Mouse (Mus musculus): ENCODE data around the gene Fam222b. TPM values are rescaled to one million over a fixed set of nuclear protein-coding genes. Genes with fewer than 3 reads are reported as not detected.
A peak's percentile ranks its signal among the peaks of the same experiment; 100 is the strongest.

The Fam222b gene
- polyA plus RNA-seq, 1 experiment: 12.5 TPM

DNA sequence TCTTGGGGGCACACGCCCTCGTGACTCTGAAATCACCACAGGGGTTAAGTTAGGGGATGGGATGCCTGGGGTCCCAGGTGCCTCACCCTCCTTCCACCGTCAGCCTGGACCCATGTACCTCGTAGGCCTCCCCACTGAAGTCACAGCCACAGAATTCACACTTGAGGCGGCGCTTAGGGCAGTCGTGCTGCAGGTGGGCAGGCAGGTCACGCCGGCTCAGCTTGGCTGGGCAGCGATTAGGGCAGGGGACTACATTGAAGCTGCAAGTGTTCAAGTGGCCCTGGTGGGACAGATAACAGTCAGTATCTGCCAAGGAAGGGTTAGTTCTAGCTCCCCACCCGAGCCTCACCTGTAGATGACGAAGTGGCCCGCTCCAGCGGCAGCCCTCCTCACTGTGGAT lies 66.7 kb downstream of the Fam222b start:
- H3K4me1 ChIP-seq (ENCODE audit: control insufficient read depth, insufficient read depth, insufficient read length): peaks cover 16% of the 10 kb centered on the region; the same call in 1 of the 2 replicates
- TF ChIP-seq POLR2A (IDR thresholded peaks at IDR 0.05; ENCODE audit: low read depth, low read length): no peak
- no peak for TF ChIP-seq CTCF (IDR thresholded peaks at IDR 0.05; ENCODE audit: extremely low read depth, insufficient read depth, insufficient read length, insufficient replicate concordance)
- 85% methylated on average over 14 of the region's 14 CpGs for WGBS
- H3K4me3 ChIP-seq (ENCODE audit: extremely low read depth, insufficient read depth, insufficient read length): no peak overlapping the region
- no peak for DNase-seq (ENCODE audit: low read depth in 1 of 2, low spot score in 2 of 2)
- peaks cover 11% of the 10 kb centered on the region for H3K36me3 ChIP-seq (ENCODE audit: control insufficient read depth, insufficient read depth, low read length)
- no peak overlapping the region for H3K27ac ChIP-seq (ENCODE audit: insufficient read depth, low read length)
- H3K27me3 ChIP-seq (ENCODE audit: control insufficient read depth, insufficient read depth, low read length): no peaks in the 10 kb centered on the region

GRCm38 (mm10) chr11:78161968-78162367 lies 67.5 kb downstream of the Fam222b start:
- Histone ChIP-seq H3K27ac (ENCODE audit: insufficient read depth, low read length) (no peak overlapping the region), H3K27me3 (ENCODE audit: control insufficient read depth, insufficient read depth, low read length) (no peaks in the 10 kb centered on the region), H3K4me3 (ENCODE audit: extremely low read depth, insufficient read depth, insufficient read length) (no peak overlapping the region), H3K4me1 (ENCODE audit: control insufficient read depth, insufficient read depth, insufficient read length) (peaks cover 17% of the 10 kb centered on the region; the same call in 1 of the 2 replicates), H3K36me3 (ENCODE audit: control insufficient read depth, insufficient read depth, low read length) (peaks cover 11% of the 10 kb centered on the region)
- no peak for DNase-seq (ENCODE audit: low read depth in 1 of 2, low spot score in 2 of 2)
- no peak for TF ChIP-seq POLR2A (IDR thresholded peaks at IDR 0.05; ENCODE audit: low read depth, low read length)
- no peak for TF ChIP-seq CTCF (IDR thresholded peaks at IDR 0.05; ENCODE audit: extremely low read depth, insufficient read depth, insufficient read length, insufficient replicate concordance)
- WGBS: 32% methylated on average over 4 of the region's 4 CpGs

DNA sequence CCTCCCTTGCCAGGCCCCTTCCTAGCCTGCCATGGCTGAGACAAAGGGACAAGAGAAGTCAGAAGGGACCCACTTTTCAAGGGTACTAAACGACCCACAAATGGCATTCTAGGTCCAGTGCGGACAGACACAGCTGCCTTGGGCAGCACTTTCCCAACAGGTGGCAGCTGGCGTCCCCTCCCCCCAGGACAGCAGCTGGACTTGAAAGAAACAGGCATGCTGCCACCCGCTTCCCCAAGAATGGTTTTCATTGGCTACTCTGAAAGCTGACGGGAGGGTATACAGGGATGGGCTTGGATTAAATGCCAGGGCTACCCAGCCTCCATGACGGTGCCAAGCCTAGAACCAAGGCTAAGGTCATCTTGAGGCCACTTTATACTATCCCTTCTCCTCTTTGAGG lies 68.0 kb downstream of the Fam222b start:
- Histone ChIP-seq H3K27me3 (ENCODE audit: control insufficient read depth, insufficient read depth, low read length) (no peaks in the 10 kb centered on the region), H3K27ac (ENCODE audit: insufficient read depth, low read length) (no peak overlapping the region), H3K4me1 (ENCODE audit: control insufficient read depth, insufficient read depth, insufficient read length) (peaks cover 17% of the 10 kb centered on the region; the same call in 1 of the 2 replicates), H3K36me3 (ENCODE audit: control insufficient read depth, insufficient read depth, low read length) (peaks cover 11% of the 10 kb centered on the region), H3K4me3 (ENCODE audit: extremely low read depth, insufficient read depth, insufficient read length) (no peak overlapping the region)
- DNase-seq (ENCODE audit: low read depth in 1 of 2, low spot score in 2 of 2): no peak
- WGBS: 72% methylated on average over 6 of the region's 6 CpGs
- TF ChIP-seq POLR2A (IDR thresholded peaks at IDR 0.05; ENCODE audit: low read depth, low read length) (no peak), CTCF (IDR thresholded peaks at IDR 0.05; ENCODE audit: extremely low read depth, insufficient read depth, insufficient read length, insufficient replicate concordance) (no peak)

DNA sequence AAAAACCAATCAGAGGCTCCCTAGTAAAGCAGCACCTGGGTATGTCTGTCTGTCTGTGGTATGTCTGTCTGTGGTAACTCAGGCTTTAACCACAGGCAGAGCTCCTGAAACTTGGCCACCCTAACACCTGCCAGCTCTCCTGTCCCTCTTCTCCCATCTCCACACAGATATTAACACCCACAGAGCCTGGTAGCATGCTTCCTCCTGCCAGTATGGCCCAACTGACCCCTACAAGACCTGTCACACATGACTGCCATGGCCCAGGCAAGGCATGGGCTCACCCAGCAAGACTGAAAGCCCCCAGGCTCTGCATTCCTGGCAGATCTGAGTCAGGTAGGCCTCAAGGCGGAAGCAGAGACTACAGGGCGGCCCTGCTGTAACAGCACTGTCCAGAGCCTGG lies 68.6 kb downstream of the Fam222b start:
- TF ChIP-seq POLR2A (IDR thresholded peaks at IDR 0.05; ENCODE audit: low read depth, low read length): no peak
- TF ChIP-seq CTCF (IDR thresholded peaks at IDR 0.05; ENCODE audit: extremely low read depth, insufficient read depth, insufficient read length, insufficient replicate concordance): no peak
- Histone ChIP-seq H3K36me3 (ENCODE audit: control insufficient read depth, insufficient read depth, low read length) (peaks cover 11% of the 10 kb centered on the region), H3K4me1 (ENCODE audit: control insufficient read depth, insufficient read depth, insufficient read length) (peaks cover 17% of the 10 kb centered on the region; the same call in 1 of the 2 replicates), H3K27me3 (ENCODE audit: control insufficient read depth, insufficient read depth, low read length) (no peaks in the 10 kb centered on the region), H3K4me3 (ENCODE audit: extremely low read depth, insufficient read depth, insufficient read length) (no peak overlapping the region), H3K27ac (ENCODE audit: insufficient read depth, low read length) (no peak overlapping the region)
- DNase-seq (ENCODE audit: low read depth in 1 of 2, low spot score in 2 of 2): no peak
- 88% methylated on average over 2 of the region's 2 CpGs for WGBS

GRCm38 (mm10) chr11:78163681-78164603 lies 69.5 kb downstream of the Fam222b start:
- TF ChIP-seq CTCF (IDR thresholded peaks at IDR 0.05; ENCODE audit: extremely low read depth, insufficient read depth, insufficient read length, insufficient replicate concordance) (no peak), POLR2A (IDR thresholded peaks at IDR 0.05; ENCODE audit: low read depth, low read length) (no peak)
- peak overlapping the region; percentile 80 for H3K27ac ChIP-seq (ENCODE audit: insufficient read depth, low read length)
- peaks cover 20% of the 10 kb centered on the region; the same call in 1 of the 2 replicates for H3K4me1 ChIP-seq (ENCODE audit: control insufficient read depth, insufficient read depth, insufficient read length)
- DNase-seq (ENCODE audit: low read depth in 1 of 2, low spot score in 2 of 2): peak in 1 of 2 experiments; percentile 49
- H3K27me3 ChIP-seq (ENCODE audit: control insufficient read depth, insufficient read depth, low read length): no peaks in the 10 kb centered on the region
- 2% methylated on average over 22 of the region's 22 CpGs for WGBS
- H3K4me3 ChIP-seq (ENCODE audit: extremely low read depth, insufficient read depth, insufficient read length): peak overlapping the region; percentile 89
- peaks cover 11% of the 10 kb centered on the region for H3K36me3 ChIP-seq (ENCODE audit: control insufficient read depth, insufficient read depth, low read length)

DNA sequence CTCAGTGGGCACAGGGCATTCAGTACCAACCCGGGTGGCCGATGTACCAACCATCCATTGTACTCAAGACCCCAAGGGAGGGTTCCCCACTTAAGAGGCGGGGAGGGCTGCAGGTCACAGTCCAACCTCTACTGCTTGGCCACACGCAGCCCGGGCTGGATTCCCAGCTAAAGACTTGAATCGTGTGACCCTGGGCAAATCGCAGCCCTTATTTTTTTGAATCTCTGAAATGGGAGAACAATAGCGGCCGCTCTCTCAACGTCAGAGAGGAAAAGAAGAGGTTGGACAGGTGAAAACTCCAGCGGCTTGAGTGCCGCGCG lies 70.1 kb downstream of the Fam222b start:
- peaks cover 20% of the 10 kb centered on the region; the same call in 1 of the 2 replicates for H3K4me1 ChIP-seq (ENCODE audit: control insufficient read depth, insufficient read depth, insufficient read length)
- 1% methylated on average over 14 of the region's 14 CpGs for WGBS
- peak overlapping the region; percentile 89 for H3K4me3 ChIP-seq (ENCODE audit: extremely low read depth, insufficient read depth, insufficient read length)
- H3K27me3 ChIP-seq (ENCODE audit: control insufficient read depth, insufficient read depth, low read length): no peaks in the 10 kb centered on the region
- TF ChIP-seq CTCF (IDR thresholded peaks at IDR 0.05; ENCODE audit: extremely low read depth, insufficient read depth, insufficient read length, insufficient replicate concordance) (no peak), POLR2A (IDR thresholded peaks at IDR 0.05; ENCODE audit: low read depth, low read length) (no peak)
- no peak for DNase-seq (ENCODE audit: low read depth in 1 of 2, low spot score in 2 of 2)
- peak overlapping the region; percentile 80 for H3K27ac ChIP-seq (ENCODE audit: insufficient read depth, low read length)
- H3K36me3 ChIP-seq (ENCODE audit: control insufficient read depth, insufficient read depth, low read length): peaks cover 10% of the 10 kb centered on the region

Data from spleen, adult 2 months (tissue).